Mouse (Mus musculus): Measurements from ENCODE around the gene Fbxw7. TPM values are rescaled to one million over a fixed set of nuclear protein-coding genes. Genes with fewer than 3 reads are reported as not detected.

Gene Fbxw7
- polyA plus RNA-seq, 1 experiment: 17.8 TPM

GRCm38 (mm10) chr3:84955011-84955775 is 140.1 kb downstream of the Fbxw7 start:
- Histone ChIP-seq H3K4me1 (ENCODE audit: control insufficient read depth, insufficient read depth, low read length) (no peaks in the 10 kb centered on the region), H3K27ac (ENCODE audit: insufficient read depth, low read length) (no peak overlapping the region), H3K4me3 (ENCODE audit: insufficient read depth, low read length) (no peak overlapping the region)
- TF ChIP-seq POLR2A (IDR thresholded peaks at IDR 0.05; ENCODE audit: low read depth, low read length): no peak
- TF ChIP-seq CTCF (IDR thresholded peaks at IDR 0.05; ENCODE audit: borderline replicate concordance, insufficient read depth, low read length): no peak

- no peak overlapping the region for H3K4me3 ChIP-seq (ENCODE audit: insufficient read depth, low read length)
- H3K27ac ChIP-seq (ENCODE audit: insufficient read depth, low read length): no peak overlapping the region
- TF ChIP-seq CTCF (IDR thresholded peaks at IDR 0.05; ENCODE audit: borderline replicate concordance, insufficient read depth, low read length) (no peak), POLR2A (IDR thresholded peaks at IDR 0.05; ENCODE audit: low read depth, low read length) (no peak)
- no peaks in the 10 kb centered on the region for H3K4me1 ChIP-seq (ENCODE audit: control insufficient read depth, insufficient read depth, low read length)
Measured at GRCm38 (mm10) chr3:84955857-84956256, 140.8 kb downstream of the Fbxw7 start.

GRCm38 (mm10) chr3:84965156-84965555 is 150.1 kb downstream of the Fbxw7 start:
- H3K27ac ChIP-seq (ENCODE audit: insufficient read depth, low read length): no peak overlapping the region
- no peaks in the 10 kb centered on the region for H3K4me1 ChIP-seq (ENCODE audit: control insufficient read depth, insufficient read depth, low read length)
- TF ChIP-seq POLR2A (IDR thresholded peaks at IDR 0.05; ENCODE audit: low read depth, low read length) (no peak), CTCF (IDR thresholded peaks at IDR 0.05; ENCODE audit: borderline replicate concordance, insufficient read depth, low read length) (no peak)
- no peak overlapping the region for H3K4me3 ChIP-seq (ENCODE audit: insufficient read depth, low read length)

- no peak overlapping the region for H3K4me3 ChIP-seq (ENCODE audit: insufficient read depth, low read length)
- no peak overlapping the region for H3K27ac ChIP-seq (ENCODE audit: insufficient read depth, low read length)
- TF ChIP-seq CTCF (IDR thresholded peaks at IDR 0.05; ENCODE audit: borderline replicate concordance, insufficient read depth, low read length) (no peak), POLR2A (IDR thresholded peaks at IDR 0.05; ENCODE audit: low read depth, low read length) (no peak)
- H3K4me1 ChIP-seq (ENCODE audit: control insufficient read depth, insufficient read depth, low read length): no peaks in the 10 kb centered on the region
Measured at GRCm38 (mm10) chr3:84967364-84967763, 152.3 kb downstream of the Fbxw7 start.

GRCm38 (mm10) chr3:84971561-84971960 is 156.5 kb downstream of the Fbxw7 start:
- H3K4me3 ChIP-seq (ENCODE audit: insufficient read depth, low read length): no peak overlapping the region
- H3K4me1 ChIP-seq (ENCODE audit: control insufficient read depth, insufficient read depth, low read length): no peaks in the 10 kb centered on the region
- TF ChIP-seq CTCF (IDR thresholded peaks at IDR 0.05; ENCODE audit: borderline replicate concordance, insufficient read depth, low read length): no peak
- TF ChIP-seq POLR2A (IDR thresholded peaks at IDR 0.05; ENCODE audit: low read depth, low read length): no peak
- no peak overlapping the region for H3K27ac ChIP-seq (ENCODE audit: insufficient read depth, low read length)

GRCm38 (mm10) chr3:84972881-84973280 is 157.8 kb downstream of the Fbxw7 start:
- no peak for TF ChIP-seq POLR2A (IDR thresholded peaks at IDR 0.05; ENCODE audit: low read depth, low read length)
- TF ChIP-seq CTCF (IDR thresholded peaks at IDR 0.05; ENCODE audit: borderline replicate concordance, insufficient read depth, low read length): no peak
- H3K4me3 ChIP-seq (ENCODE audit: insufficient read depth, low read length): no peak overlapping the region
- no peak overlapping the region for H3K27ac ChIP-seq (ENCODE audit: insufficient read depth, low read length)
- no peaks in the 10 kb centered on the region for H3K4me1 ChIP-seq (ENCODE audit: control insufficient read depth, insufficient read depth, low read length)

- no peak overlapping the region for H3K4me3 ChIP-seq (ENCODE audit: insufficient read depth, low read length)
- TF ChIP-seq POLR2A (IDR thresholded peaks at IDR 0.05; ENCODE audit: low read depth, low read length) (no peak), CTCF (IDR thresholded peaks at IDR 0.05; ENCODE audit: borderline replicate concordance, insufficient read depth, low read length) (no peak)
- no peaks in the 10 kb centered on the region for H3K4me1 ChIP-seq (ENCODE audit: control insufficient read depth, insufficient read depth, low read length)
- no peak overlapping the region for H3K27ac ChIP-seq (ENCODE audit: insufficient read depth, low read length)
Measured at GRCm38 (mm10) chr3:84974193-84974592, 159.1 kb downstream of the Fbxw7 start.

GRCm38 (mm10) chr3:84978676-84979075 is 163.6 kb downstream of the Fbxw7 start:
- no peak for TF ChIP-seq POLR2A (IDR thresholded peaks at IDR 0.05; ENCODE audit: low read depth, low read length)
- TF ChIP-seq CTCF (IDR thresholded peaks at IDR 0.05; ENCODE audit: borderline replicate concordance, insufficient read depth, low read length): no peak
- no peak overlapping the region for H3K4me3 ChIP-seq (ENCODE audit: insufficient read depth, low read length)
- H3K4me1 ChIP-seq (ENCODE audit: control insufficient read depth, insufficient read depth, low read length): no peaks in the 10 kb centered on the region
- no peak overlapping the region for H3K27ac ChIP-seq (ENCODE audit: insufficient read depth, low read length)

GRCm38 (mm10) chr3:84980158-84980557 is 165.1 kb downstream of the Fbxw7 start:
- H3K27ac ChIP-seq (ENCODE audit: insufficient read depth, low read length): no peak overlapping the region
- TF ChIP-seq CTCF (IDR thresholded peaks at IDR 0.05; ENCODE audit: borderline replicate concordance, insufficient read depth, low read length): no peak
- no peak for TF ChIP-seq POLR2A (IDR thresholded peaks at IDR 0.05; ENCODE audit: low read depth, low read length)
- H3K4me3 ChIP-seq (ENCODE audit: insufficient read depth, low read length): no peak overlapping the region
- H3K4me1 ChIP-seq (ENCODE audit: control insufficient read depth, insufficient read depth, low read length): no peaks in the 10 kb centered on the region

GRCm38 (mm10) chr3:84982688-84983087 is 167.6 kb downstream of the Fbxw7 start:
- Histone ChIP-seq H3K4me1 (ENCODE audit: control insufficient read depth, insufficient read depth, low read length) (no peaks in the 10 kb centered on the region), H3K4me3 (ENCODE audit: insufficient read depth, low read length) (no peak overlapping the region), H3K27ac (ENCODE audit: insufficient read depth, low read length) (no peak overlapping the region)
- no peak for TF ChIP-seq CTCF (IDR thresholded peaks at IDR 0.05; ENCODE audit: borderline replicate concordance, insufficient read depth, low read length)
- no peak for TF ChIP-seq POLR2A (IDR thresholded peaks at IDR 0.05; ENCODE audit: low read depth, low read length)

All from embryonic fibroblast, embryonic 13.5 days (primary cell).